Mouse (Mus musculus) thymus, adult 2 months (tissue): ENCODE results near the gene Prlh.

ENCODE experiments used
- CTCF ChIP-seq: fragments of 200-500 bp; IDR thresholded peaks from 2 replicates; pipeline ENCODE4 v1.5.1; 2012; ENCODE audit warnings: mild to moderate bottlenecking, control low read depth, low read length, moderate library complexity, borderline replicate concordance; ENCODE audit not compliant: control insufficient read depth, poor library complexity, insufficient read depth; ENCODE audit errors: extremely low read depth
- POLR2A ChIP-seq: fragments of 200-500 bp; IDR thresholded peaks from 2 replicates; pipeline ENCODE4 v1.6.1; 2012; ENCODE audit warnings: mild to moderate bottlenecking, low read length, control low read depth, moderate library complexity; ENCODE audit not compliant: control insufficient read depth, poor library complexity, insufficient read depth; ENCODE audit errors: extremely low read depth

DNA sequence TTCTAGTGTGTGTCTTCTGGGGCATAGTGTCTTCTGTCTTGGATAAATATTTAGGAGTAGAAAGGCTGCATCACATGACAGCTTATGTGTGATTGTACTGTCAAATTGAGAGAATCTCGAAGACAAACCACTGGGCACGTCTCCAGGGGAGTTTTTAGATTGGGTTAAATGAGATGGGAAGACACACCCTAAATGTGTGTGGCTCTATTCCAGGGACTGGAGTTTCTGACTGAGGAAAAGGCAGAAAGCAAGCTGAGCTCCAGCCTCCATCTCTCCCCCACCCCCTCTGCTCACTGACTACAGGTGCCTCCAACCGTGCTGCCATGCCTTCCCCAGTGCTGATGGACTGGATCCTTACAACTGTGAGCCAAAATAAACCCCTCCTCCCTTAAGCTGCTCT, 28.4 kb downstream of the Prlh start:
- no peak for TF ChIP-seq POLR2A
- TF ChIP-seq CTCF = no peak
